Mouse (Mus musculus): ENCODE measurements around the gene Khk. TPM values are rescaled to one million over a fixed set of nuclear protein-coding genes. Genes with fewer than 3 reads are reported as not detected.

Khk gene
- total RNA-seq, 1 experiment from 2014 or later, result 58.5 TPM

GRCm38 (mm10) chr5:30934725-30935461 lies 13.7 kb downstream of the Khk start:
- no peak for DNase-seq

- no peak for DNase-seq
Measured at GRCm38 (mm10) chr5:30943004-30943403, 21.8 kb downstream of the Khk start.

- no peak for DNase-seq
Measured at GRCm38 (mm10) chr5:30944344-30944743, 23.1 kb downstream of the Khk start.

GRCm38 (mm10) chr5:30944956-30945781 lies 23.9 kb downstream of the Khk start, which contains the start of gene Cgref1:
Gene Cgref1, minus strand, starts transcription at chr5:30945591.
- peak; percentile 77 for DNase-seq

GRCm38 (mm10) chr5:30948620-30949019 lies 27.4 kb downstream of the Khk start:
- no peak for DNase-seq

- peak; percentile 94 for DNase-seq
Measured at GRCm38 (mm10) chr5:30949654-30950326, 28.6 kb downstream of the Khk start.

GRCm38 (mm10) chr5:30950451-30950850 lies 29.2 kb downstream of the Khk start:
- no peak for DNase-seq

GRCm38 (mm10) chr5:30950922-30951321 lies 29.7 kb downstream of the Khk start:
- DNase-seq, result no peak

GRCm38 (mm10) chr5:30951706-30952105 lies 30.5 kb downstream of the Khk start:
- DNase-seq, result no peak

GRCm38 (mm10) chr5:30952551-30952950 lies 31.3 kb downstream of the Khk start:
- no peak for DNase-seq

- DNase-seq, result no peak
Measured at GRCm38 (mm10) chr5:30954065-30954464, 32.8 kb downstream of the Khk start.

GRCm38 (mm10) chr5:30954556-30954955 lies 33.3 kb downstream of the Khk start:
- DNase-seq, result no peak

- DNase-seq, result no peak
Measured at GRCm38 (mm10) chr5:30955751-30956150, 34.5 kb downstream of the Khk start.

- DNase-seq, result no peak
Measured at GRCm38 (mm10) chr5:30957891-30958290, 36.7 kb downstream of the Khk start.

- DNase-seq, result no peak
Measured at GRCm38 (mm10) chr5:30959198-30959854, 38.1 kb downstream of the Khk start.

- peak; percentile 99 for DNase-seq
Measured at GRCm38 (mm10) chr5:30959966-30960501, 38.8 kb downstream of the Khk start, which contains the start of gene Preb. Gene Preb, minus strand, starts transcription at chr5:30960361.

GRCm38 (mm10) chr5:30960814-30961213 lies 39.6 kb downstream of the Khk start:
- no peak for DNase-seq

GRCm38 (mm10) chr5:30961545-30962505 lies 40.6 kb downstream of the Khk start:
- DNase-seq, result no peak

GRCm38 (mm10) chr5:30963916-30964315 lies 42.7 kb downstream of the Khk start:
- no peak for DNase-seq

GRCm38 (mm10) chr5:30966189-30966588 lies 45.0 kb downstream of the Khk start:
- no peak for DNase-seq

GRCm38 (mm10) chr5:30968416-30968815 lies 47.2 kb downstream of the Khk start, which contains the start of gene Tcf23:
Gene Tcf23, plus strand, starts transcription at chr5:30968662.
- no peak for DNase-seq

Measured in adrenal gland, postnatal 25 days (tissue).